Mouse (Mus musculus) lung, postnatal 25 days (tissue): ENCODE results near the gene Irak4.
A peak's percentile ranks its signal among the peaks of the same experiment; 100 is the strongest.

Experiments used
- DNase-seq: peaks from one replicate; pipeline ENCODE4 v3.0.0; 2022; ENCODE audit warnings: low spot score

Gene Irak4

DNA sequence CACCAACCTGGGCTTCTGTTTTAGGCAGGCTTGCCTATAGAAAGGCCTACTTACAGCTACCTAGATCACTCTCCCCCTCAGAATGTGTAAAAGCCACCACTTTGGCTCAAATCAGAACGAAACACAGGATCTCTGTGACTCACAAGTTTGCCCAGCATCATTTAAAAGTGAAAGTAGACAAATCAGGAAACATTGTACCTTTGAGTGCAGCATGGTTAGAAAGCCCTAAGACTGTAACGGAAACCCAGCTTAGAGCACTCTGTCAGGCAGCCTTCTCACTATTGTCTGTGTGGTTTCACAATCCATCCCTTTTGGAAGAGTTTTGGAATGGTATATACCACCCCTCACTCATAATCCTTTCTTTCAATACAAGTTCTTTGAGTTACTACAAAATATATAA is 21.5 kb downstream of the Irak4 start:
- DNase-seq = no peak

DNA sequence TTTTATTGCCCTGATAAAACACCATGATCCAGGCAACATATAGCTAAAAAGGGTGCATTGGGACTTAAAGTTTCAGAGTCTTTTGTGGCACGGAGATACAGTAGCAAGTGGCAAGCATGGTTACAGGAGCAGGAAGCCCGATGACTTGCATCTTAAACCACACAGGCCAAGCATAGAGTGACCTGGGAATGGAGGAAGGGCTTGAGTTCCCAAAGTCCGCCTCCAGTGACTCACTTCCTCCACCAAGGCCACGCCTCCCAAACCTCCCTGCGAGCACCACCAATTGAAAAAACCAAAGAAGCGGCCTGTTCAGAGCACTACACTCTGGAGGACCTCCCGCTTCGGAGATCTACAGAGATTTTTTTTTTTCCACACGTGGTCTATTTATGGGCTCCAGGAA is 22.4 kb downstream of the Irak4 start:
- no peak for DNase-seq

DNA sequence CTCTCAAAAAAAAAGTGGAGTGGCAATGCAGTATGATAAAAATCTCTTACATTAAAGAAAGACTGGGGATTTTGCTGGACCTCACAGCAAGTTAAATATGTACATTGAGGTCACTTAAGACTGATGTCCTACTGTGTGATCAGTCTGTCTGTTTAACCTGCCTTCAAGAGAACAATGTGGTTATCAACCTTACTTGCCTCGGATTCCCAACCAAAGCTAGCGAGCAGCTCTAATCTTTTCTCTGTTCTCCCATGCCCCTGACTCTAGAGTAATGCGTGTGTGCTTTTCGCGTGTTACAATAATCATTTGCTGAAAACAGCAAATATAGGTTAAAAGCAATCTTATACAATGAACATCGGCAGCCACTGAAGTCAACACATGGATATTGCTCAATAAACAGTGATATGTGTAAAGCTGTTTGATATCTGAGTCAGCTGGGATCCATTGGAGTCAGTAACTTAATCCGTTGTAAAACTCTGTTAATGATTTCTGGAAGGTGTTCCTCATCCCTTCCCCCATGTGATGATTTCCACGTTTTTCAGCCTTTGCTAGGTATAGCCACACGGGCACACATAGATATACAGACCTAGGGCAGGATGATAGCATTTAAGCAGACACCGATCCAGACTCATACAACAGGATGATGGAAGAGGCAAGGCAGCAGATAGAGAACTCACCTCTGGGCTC is 25.2 kb downstream of the Irak4 start:
- DNase-seq = no peak

DNA sequence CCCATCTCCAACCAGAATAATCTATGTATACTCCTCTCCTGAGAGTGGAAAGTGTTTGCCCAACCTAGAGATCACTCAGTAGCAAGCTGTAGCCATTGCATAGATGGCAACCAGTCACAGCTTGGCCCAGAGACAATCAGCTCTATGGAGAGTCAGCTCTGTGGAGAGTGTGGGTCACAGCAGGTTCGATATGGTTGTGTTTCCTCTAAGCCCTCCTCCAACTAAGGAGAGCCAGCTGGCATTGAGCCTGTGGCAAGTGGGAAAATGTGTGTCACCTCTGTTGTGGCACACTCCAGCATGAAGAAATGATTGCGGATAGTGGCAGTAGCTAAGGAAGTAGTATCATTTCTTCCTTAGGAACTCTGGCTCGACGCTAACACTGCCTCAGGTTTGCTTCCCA is 28.1 kb downstream of the Irak4 start:
- DNase-seq = no peak

DNA sequence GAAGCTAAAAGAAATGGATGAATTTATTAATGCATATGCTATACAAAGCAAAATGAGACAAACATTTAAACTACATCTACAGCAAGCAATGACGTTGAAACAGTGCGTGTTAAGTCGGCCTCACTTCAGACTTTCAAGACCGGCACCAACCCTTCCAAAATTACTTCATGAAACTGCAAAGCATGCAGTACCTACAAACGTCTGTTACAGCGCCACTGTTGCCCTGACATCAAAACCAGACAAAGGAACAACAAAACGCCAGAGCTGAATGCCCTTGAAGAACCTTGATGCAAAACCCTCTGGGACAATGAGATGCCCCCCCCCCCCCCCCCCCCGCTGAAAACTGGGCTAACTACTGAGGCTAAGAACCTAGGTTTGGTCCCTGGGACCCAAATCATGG is 29.3 kb downstream of the Irak4 start:
- DNase-seq = no peak

DNA sequence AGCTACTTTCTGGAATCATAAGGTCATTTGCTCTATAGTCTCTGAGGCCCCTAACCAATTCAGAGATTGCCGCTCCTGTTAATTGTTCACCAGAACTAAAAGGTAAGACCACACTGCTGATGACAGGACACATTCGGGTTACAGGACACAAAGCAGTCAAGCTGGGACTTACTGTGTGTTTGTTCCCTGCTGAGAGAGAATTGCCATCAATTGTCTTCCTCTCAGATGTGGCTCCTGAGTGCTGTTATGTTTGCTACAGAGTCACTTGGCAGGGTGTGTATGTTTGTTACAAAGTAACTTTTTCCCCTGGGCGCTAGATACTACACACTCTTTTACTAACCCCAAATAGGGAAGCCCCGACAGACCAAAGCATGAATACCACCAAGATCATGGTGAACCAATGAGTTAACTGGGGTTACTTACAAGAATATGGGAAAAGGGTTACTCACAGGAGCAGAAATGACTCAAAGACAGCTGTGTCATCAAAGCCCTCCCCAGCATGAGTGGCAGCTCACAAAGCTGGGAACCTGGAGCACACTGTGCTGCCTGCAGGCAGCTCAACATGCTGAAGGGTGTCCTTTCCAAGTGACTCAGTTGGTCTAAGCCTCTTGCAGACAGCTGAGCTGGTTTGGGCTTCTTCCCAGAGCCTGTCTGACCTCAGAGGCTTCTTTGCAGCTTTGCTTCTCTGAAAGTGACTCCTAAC is 31.3 kb downstream of the Irak4 start:
- DNase-seq = no peak

DNA sequence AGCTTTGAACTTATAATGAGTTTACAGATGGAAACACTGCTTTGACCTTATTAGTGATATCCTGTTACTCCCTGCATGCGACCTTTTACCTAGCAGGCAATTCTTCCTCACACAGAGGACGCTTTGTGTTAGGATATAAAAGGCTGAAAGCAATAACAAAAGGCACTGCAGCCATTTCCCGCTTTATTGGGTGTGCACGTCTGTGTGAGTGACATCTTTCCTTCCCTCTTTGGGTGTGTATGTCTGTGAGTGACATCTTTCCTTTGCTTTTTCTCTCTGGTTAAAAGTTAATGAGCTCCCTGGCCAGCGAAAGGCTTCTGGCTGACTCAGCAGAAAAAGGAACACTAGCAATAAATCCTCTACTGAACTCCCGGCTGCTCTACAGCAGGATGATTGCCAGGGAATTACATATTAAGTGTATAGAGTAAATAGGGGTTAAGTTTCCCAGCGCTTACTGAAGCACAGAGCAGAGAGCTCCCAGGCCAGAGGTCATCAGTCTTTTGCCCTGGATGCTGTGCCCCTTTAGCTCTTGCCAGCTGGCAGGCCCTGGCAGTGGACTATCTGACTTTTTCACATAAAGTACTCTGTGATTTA is 38.7 kb downstream of the Irak4 start:
- no peak for DNase-seq

DNA sequence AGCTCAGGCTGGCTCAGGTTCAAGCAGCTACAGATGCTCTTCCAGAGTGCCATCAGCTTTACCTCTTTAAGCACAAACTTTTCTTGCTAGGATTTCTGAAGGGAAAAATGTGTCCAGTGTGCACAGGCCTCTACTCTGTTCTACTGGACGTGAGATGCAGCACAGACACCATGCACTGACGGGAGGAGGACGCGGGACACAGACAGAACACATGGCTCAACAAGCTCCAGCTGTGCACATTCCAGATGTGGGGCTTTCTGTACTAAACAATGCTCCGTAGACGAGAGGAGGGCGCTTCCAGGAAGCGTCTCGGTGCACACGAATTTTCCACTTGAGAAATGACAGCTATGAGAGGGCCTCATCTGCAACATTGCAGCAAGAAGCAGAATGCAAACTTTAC is 39.7 kb downstream of the Irak4 start:
- no peak for DNase-seq

DNA sequence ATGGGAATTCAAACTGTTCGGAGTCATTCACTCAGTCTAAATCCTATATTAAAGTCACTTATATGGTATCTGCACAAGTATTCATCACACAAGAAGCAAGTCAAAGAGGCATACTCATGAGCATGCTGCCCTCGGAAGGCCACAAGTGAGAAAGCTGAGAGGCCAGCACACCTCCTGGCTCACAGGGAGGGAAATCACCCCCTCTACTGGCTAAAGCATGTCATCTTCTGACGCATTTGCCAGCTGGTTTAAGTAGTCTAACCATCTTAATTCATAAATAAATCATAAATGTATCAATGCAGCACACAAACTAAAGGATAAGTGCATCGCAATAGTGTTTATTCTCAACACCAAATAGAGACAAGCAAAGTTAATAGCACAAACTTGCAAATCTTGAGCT is 41.3 kb downstream of the Irak4 start:
- no peak for DNase-seq

DNA sequence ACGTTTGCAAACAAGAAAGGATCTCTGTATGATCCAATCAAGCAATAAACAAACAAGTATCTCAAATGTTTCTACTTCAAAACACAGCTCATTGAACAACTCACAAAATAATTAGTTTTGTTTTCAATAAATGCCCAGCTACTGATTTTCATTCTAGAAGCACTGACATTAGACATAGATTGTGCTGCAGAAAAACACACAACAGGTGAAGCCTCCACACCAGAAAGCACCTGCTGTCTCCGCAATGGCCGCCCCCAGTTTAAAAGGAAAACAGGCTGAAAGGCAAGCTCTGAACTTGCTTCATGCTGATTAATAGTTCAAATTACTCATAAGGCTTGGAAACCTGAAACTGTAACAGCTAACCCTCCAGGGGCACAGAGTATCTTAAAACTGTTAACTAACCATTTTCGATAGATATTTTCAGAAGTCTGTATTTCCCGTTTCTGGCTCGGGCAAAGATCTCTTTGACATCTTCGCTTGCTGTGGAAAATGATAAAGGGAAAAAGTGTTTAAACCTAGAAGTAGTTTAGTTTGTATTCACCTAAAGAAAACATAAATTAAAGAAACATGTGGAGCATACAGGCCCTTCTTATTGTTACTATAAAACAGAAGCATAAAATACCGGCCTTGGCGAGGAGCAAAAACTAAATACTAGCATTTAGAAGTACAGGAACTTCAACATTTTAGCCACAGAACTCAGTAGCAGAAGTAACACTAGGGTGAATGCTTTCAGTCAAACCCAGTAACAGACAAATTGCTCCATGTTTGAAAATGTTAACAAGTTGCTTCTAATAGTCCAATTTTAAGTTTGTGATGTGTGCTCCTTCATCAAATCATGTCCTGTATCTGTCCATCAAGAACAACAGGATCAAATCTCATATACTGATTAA is 44.6 kb downstream of the Irak4 start:
- no peak for DNase-seq

DNA sequence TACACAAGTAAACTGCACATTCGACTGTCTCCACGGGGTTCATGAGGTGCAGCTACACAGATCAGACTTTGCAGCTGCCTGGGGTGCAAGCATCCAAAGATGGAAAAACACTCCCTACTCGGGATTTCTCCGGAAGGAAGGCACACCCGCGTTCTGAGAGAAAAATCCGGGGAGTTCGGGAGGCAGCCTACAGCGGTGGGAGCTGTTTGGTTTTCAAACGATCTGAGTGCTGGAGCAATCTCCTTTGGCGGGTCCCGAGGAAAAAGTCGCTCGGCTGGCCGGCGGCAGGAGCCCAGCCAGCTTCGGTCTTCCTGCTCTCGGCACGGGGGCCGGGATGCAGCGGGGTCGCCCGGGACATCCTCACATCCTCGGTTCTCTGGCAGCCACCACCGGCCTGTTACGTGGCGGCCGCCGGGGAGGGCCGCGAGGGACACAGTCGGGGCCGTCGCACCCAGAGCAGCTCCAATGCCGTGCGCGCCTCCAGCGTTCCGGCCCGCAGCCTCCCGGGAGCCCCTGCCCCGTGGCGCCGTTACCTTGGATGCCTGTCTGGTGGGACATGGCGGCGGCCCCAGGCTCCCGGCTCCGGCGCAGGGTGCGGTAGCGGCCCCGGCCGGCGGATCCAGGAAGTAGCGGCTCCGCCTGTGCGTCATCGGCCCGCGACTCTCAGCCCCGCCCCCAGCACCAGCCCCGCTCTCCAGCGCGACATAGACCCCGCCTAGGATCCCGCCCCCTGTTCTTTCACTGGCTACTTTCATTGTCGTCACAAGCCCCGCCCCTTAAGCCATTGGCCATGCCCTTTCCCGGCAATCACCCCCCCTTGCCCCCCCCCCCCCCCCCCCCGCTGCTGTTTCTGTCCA is 46.0 kb downstream of the Irak4 start, which contains the start of gene Twf1:
TSS of gene Twf1 (minus strand) at position 671 of the 857 bp plus-strand sequence.
- peak; percentile 98 for DNase-seq

DNA sequence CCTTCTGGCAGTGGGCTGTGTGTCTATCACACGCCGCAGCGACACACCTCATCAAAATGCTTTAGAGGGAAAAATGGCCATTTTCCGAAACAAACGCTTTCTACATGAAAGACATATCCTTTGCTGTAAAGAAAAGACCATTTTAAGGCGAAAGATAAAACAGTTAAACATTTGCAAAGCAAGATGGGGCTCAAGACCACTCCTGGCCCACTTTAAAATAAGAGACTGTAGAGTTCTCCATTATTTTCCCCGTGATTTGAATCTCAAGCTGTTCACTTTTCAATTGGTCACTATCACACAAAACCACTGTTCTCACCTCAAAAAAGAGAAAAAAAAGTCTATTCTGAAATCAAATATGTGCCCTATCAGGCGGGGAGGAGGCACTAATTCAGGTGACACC is 46.6 kb downstream of the Irak4 start:
- no peak for DNase-seq

DNA sequence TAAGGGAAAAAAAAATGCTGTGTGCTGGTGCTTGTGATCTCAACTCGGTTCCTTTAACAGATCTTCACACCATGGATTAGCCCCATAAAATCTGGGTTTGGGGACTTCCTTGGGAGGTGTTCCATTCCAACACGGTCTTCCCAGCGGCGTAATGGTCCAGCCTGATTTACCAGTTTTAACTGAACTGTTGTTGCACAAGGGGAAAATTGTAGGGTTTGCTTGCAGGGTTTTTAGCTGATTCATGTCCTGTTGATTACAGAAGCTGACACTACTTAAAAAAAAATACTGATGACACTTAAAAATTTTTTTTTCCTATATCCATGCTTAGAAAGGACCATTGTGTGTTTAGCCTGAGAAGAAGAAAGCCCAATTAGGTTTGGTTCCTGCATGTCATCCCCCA is 47.9 kb downstream of the Irak4 start:
- no peak for DNase-seq

DNA sequence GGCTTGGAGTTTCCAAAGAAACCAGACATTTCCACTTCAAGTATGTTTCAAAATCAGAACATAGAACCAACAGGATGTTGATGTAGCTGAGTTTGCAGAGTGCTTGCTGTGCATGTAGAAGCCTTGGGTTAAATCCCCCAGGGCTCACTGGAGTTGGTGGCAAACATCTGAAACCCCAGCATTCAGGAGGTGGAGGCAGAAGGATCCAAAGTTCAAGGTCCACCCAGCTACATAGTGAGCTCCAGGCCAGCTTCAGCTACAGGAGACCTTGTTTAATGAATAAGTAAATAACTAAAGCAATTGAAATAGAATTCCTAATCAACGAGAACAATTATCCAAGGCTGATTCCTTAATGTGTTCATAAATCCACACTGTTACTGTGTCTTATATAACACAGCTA is 50.1 kb downstream of the Irak4 start:
- DNase-seq = no peak

DNA sequence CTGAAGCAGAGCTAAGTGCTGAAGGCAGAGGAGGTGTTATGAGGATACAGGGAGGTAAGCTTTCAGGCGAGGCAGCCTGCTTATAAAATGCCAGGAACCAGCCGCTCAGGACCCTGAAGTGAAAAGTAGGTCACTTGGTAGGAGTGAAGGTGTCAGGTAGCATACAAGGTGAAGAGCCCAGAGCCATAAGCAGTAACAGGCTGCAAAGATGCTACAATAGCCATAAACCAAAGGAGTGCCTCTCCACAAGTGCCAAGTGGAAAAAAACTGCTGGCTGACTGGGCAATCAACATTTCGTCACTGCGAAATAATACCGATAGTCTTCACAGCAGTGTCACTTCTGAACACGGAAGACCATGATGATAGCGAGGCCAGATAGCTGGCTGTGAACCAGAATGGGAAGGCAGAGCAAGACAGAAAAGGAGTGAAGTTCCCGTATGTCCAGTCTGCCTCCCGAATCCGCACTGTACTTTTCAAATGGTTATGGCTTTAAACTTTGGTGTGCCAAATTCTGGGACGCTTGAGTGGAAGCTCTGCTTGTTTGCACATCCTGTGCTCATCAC is 56.8 kb downstream of the Irak4 start:
- DNase-seq = no peak

DNA sequence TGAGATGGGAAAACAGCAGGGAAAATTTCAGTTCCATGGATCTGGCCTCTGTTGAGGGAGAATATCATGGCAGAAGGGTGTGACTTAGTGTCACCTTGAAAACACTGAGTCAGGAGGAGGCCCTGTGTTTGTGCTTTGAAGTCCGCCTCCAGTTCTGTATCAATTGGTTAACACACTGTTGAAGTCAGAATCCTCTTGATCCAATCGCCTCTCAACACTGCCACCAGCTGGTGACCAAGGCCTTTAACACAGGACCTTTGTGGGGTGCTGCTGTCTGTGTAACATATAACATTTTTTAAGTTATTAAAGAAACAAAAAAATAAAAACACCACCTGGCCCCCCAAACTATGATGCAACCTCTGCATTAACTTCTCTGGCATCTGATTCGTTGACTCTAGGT is 57.9 kb downstream of the Irak4 start:
- peak; percentile 64 for DNase-seq

DNA sequence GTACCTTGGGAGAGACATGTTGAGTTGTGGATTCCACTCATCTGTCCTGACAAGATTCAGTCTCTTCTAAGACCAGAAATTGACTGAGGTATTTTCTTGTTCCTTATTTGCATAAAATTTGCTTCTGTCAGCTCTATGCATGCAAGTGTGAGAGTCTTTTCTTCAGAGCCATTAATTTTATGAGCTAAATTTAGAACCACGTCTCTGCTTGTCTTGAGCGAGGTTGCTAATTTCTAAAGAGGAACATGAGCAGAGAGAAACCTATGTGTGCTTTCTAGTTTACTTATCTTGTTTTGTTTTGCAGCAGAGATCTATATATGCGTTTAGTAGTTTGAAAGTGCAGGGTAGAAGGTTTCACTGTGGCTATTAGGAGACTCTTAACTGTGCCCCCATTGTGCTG is 59.0 kb downstream of the Irak4 start:
- DNase-seq = no peak

DNA sequence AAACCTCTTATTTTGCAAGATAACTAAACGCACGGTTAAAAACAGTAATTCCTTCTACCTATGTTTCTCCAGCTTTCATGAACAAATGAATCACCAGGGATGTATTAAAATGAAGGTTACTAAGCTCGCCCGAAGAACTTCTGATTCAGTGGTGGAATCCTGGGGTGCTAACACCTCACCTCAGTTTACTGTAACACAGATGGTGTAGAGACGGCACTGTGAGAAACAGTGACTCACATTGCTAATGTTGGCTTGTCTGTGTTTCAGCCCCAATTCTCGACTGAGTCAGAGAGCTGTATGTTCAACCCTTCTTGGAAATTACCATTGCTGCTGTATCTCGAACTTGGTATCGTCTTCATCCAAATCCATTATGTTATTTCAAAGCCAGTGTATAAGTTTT is 64.3 kb downstream of the Irak4 start:
- DNase-seq = no peak

DNA sequence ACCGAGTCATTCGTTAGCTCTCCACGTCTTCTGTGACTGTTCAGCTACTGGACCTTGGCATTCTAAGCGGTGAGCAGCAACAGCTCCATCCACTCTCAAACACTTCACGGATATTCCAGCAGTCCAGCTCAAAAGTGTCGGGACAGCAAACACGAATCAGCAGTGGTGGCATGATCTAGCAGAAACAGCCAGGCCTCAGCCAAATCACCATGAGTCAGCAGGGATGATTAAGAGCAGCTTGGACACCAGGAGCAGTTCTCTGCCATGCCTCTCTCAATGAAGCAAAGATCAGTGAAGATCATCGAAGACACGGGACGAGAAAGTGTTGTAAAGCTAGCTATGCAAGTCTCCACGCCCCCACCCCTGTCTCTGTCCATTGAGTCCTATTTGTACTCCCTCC is 72.6 kb downstream of the Irak4 start:
- no peak for DNase-seq

DNA sequence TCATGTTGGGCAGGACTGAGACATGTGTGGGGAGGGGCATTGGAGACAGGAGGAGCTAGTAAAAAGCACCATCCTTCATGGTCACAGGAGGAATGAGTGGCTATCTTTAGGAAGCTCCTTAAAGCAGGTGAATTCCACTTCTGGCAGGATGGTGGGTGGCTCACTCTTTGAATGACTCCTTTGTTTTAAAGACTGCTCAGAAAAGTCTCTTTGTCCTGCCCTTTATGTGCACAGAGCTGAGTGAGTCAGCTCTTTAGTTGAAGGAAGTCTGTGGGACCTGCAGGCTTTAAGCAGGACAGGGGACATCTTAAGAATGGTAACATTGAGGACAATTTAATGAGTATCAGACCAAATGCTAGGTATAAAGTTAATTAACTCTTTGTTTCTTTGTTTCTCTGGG is 77.5 kb downstream of the Irak4 start:
- DNase-seq = no peak

DNA sequence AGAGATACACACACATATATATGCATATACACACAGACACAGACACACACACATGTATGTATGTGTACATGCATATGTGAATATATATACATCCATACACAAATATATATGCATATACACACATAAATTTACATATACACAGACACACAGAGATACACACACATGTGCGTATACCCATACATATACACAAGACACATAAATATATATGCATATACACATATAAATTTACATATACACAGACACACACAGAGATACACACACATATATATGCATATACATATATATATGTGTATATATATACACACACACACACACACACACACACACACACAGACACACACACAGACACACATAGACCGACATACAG is 85.0 kb downstream of the Irak4 start:
- no peak for DNase-seq
